Mouse (Mus musculus): ENCODE measurements around the gene Bmp2k. TPM values are rescaled to one million over a fixed set of nuclear protein-coding genes. Genes with fewer than 3 reads are reported as not detected.

Gene Bmp2k
- total RNA-seq (2015; ENCODE audit: low replicate concordance) (126 and 140 TPM in 2 replicates), total RNA-seq (2017; ENCODE audit: low replicate concordance) (96.1 and 111 TPM in 2 replicates)

DNA sequence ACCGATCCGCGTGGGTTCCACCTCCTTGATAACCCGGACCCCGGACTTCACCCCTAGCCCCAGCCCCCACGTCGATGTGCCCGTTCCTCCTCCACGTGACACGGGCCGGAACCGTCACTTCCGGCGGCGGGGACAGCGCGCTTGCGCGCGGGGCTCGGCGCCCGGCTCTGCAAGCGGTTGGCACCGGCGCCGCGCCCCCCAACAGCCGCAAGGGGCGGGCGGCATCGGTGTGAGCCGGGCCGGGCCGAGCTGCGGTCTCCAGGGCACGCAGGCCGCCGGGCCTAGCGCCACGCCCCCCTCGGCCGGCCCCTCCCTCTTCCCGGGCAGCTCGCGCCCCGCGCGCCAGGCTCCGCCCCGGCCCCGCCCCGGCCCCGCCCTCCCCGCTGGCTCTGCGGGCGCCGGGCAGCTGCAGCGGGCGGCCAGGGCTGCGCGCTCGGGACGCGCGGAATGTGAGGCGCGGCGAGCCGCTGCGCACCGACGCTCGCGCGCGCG is at the start of gene Bmp2k:
Bmp2k (plus strand) TSS at position 380 of the 492 bp plus-strand sequence.
- ATAC-seq (replicated peaks; ENCODE audit: low FRiP score, poor library complexity, severe bottlenecking): peak; percentile 85

DNA sequence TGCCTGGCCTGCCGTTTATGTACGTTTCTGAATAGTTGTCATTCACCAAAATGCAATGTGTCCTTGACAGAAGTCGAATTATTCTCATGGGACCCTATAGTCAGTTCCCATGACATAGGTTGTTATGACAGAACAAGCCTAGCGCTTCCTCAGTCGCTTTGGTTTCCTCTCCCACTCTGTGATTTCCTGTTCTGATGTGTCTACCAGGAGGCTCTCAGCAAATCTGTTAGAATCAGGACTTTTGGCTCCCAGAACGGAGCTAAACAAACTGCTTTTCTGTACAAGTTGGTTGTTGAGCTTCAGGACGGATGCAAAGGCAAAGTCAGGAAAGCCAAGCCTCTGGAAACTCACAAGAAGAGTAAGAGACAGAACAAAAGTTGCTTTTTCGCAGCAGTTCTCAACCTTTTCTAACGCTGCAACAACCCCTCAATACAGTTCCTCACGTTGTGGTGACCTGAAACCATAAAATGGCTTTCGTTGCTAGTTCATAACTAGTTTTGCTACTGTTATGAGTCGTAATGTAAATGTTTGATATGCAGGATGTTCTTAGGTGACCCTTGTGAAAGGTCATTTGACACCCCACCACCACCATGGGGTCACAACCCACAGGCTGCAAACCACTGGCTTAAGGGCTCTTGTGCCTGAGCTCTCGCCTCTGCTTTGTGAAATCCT is 48.5 kb upstream of the Bmp2k start:
- ATAC-seq (replicated peaks; ENCODE audit: low FRiP score, poor library complexity, severe bottlenecking): no peak

DNA sequence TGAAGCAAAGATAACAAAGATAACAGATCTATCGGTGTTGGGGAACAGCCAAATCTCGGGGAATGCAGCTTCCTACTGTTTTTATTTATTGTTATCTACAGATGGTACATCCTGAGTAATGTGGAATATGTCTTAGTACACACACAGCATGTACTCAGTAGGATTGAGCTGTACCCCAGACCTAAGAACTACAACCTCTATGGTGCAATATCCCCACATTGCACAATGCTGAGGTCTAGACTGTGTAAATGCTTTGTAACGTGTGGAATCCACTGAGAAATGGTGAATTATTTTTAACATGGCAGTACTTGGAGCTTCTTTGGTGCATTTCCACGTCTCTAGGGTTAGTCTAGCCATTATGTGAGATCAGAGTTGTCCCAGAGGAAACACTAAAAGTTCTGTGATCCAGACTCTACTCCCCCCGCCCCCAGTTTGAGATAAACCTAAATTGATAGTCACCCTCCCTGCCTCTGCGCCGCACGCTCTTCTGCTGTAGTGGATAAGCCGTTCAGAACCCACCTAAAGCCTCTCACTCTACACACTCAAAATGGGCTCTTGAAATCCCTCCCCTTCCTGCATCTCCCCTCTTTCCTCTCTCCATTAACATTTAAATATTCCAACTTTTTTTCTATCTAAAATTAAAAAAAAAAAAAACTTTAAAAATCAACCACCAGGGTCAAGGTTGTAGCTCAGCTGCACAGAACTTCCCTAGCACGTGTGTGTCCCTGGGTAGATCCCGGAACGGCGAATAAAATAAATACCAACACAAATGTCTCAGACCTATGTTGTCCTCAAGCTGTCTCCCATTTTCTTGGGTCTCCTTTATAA is 47.4 kb upstream of the Bmp2k start:
- ATAC-seq (replicated peaks; ENCODE audit: low FRiP score, poor library complexity, severe bottlenecking): peak; percentile 41; the same call in 1 of the 2 replicates

DNA sequence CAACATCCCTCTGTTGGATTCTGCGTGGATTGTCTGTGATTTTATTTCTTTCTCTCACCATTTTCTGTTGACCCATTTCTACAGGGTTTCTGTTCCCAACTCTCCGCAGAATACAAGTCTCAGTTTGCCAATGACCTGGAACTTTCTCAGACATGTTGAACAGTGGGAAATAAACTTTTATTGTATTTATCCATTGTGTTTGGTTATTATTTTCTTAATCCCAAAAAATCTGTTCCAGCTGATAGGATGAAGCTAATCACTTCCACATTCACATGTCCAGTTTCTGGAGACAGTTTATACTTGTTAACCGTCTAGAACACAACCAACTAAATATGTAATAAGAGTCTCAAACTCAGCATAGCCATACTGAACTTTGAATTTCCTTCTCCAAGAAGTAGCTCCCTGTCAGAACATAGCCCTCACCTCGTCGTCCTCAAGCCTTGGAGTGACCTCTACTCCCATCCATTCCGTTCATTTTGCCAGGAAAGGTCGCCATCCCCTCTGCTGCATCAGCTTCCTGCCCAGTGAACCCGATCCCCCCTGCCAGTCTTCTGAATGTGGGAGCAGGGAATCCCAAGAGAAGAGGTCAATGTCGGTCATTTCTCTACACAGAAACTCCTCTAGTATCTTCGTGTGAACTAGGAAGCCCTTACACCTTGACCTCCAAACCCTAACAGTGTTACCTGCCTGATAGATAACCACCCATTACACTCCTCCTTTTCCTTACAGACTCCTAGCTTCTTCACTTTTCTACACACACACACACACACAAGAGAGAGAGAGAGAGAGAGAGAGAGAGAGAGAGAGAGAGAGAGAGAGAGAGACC is 46.6 kb upstream of the Bmp2k start:
- peak; percentile 15 for ATAC-seq (replicated peaks; ENCODE audit: low FRiP score, poor library complexity, severe bottlenecking)

DNA sequence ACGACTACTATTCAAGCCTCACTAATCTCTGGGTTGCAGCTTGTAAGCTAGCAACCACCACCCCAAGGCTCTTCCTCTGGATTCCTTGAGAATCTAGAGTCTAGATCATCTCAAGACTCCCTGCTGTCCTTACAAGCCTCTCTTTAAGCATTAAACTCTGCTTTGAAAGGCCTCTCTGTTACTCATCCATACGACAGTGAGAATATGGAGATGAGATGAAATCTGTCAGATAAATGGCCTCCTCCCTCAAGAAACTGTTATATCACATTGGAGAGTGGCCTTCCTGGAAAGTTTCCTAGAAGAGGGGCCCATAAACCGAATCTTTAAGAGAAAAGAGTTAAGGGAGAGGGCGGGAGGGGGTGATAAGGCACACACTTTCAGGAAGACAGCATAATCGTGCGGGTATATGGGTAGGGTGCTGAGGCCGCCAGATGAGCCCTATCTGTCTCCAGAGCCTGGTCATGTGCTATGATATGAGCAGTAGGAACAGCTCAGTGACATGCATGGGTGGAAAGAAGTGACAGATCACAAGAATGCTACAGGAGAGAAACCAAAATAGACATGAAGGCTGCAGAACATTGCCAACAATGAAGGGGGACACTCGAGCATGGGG is 45.9 kb upstream of the Bmp2k start:
- ATAC-seq (replicated peaks; ENCODE audit: low FRiP score, poor library complexity, severe bottlenecking): peak; percentile 95

DNA sequence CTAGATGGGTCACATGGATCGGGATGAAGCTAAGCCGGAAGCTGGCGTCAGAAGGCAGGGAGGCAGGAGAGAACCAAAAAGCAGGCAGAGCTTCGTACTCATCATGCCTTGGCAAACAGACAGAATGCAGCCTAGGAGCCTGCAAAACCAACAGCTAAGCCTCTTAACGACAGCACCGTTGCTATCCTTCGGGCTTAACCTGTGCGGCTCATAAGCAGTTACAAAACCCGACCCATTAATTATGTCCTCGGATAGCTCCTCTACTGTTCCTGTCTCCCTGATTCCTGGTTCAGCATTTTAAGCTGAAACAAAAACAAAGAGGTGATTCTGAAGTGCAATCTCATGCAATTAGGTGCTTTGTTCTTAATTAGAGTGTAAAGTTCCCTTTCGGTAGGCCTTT is 43.4 kb upstream of the Bmp2k start:
- ATAC-seq (replicated peaks; ENCODE audit: low FRiP score, poor library complexity, severe bottlenecking): no peak

DNA sequence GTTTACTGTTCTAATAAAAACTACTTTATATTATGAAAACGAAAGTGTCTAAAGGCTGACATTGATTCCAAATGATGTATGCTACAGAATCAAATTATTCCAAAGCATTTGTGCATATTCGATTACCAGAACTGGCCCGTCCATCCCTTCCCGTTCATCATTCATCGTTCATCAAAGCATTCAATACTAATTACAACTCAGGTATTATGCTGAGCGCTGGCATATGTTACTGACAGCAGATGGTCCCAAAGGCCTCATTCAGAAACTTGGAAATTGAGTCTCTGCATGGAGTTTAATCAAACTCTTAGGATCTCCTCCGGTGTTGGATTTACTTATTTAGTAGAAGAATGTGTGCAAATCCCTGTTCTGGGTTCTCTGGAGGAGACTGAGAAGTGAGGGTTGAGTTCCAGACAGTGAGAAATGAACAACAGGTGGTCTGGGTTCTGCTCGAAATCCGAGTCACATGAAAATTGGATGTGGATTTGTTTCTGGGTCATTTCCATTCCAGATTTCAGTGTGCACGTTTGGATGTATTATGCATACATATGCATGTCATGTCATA is 42.9 kb upstream of the Bmp2k start:
- no peak for ATAC-seq (replicated peaks; ENCODE audit: low FRiP score, poor library complexity, severe bottlenecking)

DNA sequence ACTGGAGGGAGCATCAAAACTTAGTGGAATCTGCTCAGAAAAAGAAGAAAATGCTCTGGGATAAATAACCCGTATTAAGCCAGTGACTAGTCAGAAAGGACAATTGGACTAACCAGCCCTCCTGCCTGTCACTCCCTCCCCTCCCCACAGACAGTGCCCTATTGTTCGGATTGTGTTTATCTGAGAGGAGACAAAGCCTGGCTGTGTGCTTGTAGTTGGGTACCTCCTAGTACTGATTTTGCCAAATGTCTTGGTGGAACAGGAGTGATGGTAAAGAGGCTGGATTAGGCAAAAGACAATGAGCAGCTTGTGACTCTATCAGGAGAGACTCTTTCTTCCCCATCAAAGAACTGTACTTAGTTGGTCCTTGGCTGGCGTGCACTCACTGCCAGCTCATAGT is 40.6 kb upstream of the Bmp2k start:
- ATAC-seq (replicated peaks; ENCODE audit: low FRiP score, poor library complexity, severe bottlenecking): no peak

DNA sequence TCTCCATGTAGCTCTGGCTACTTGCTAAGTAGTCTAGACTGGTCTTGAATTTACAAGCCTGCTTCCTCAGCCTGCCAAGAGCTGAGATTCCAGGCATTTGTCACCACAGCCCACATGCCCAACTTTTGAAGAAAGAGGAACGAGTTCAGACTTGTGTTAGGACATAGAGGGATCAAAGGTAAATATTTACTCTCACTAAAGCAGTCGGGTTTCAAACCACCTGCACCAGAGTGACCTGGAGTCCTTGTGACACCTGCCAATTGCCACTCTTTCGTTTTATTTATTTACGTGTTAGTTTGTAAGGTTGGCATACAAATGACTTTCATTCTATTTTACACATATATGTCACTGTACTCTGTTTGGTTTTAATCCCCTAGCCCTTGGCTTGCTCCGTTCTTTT is 36.4 kb upstream of the Bmp2k start:
- ATAC-seq (replicated peaks; ENCODE audit: low FRiP score, poor library complexity, severe bottlenecking): no peak

DNA sequence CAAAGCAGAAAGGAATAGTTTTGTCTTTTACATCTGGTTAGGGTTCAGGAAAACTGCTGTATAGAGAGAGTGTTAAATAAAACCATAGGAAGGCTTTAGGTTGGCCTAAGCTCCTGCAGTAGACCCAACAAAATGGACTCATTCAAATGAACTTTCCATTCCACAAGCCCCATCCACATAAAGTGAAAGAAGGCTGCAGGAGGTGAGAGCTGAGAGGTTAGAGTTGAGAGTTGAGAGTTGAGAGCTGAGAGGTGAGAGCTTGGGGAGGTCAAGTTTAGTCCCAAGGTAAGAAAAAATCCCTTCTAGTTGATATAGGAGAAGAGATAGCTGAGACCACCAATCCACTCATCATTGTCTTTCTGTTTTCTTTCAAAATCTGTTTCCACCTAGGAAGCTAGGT is 35.6 kb upstream of the Bmp2k start:
- ATAC-seq (replicated peaks; ENCODE audit: low FRiP score, poor library complexity, severe bottlenecking): no peak

DNA sequence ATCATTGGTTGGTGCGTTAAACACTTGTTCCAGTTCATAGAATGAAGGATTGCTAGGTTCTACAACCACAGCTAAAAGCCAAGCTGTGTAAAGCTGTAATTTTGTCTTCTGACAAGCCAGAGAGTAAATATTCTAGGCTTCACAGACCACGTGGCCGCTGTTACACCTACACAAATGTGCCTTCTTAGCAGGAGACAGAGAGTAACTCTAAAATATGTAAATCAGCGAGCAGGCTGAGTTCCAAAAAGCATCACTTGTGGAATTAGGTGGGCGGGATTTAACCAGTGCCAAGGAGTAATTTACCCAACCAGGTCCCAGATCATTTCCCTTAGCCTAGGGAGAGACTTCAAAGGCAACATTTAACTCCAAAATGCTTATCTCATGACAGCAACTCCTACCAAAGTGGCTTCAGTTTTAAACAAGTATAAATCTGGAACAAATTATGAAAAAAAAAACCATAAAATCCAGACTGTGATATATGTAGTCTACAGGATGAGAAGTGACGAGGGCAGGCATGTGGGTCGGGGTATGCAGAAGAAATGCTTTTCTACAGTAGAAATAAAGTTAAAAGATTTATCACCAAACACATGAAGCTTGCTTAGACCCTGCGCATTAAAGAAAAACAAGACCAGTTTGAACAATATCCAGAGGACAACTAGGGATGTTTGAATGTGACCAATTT is 35.1 kb upstream of the Bmp2k start:
- ATAC-seq (replicated peaks; ENCODE audit: low FRiP score, poor library complexity, severe bottlenecking): no peak

DNA sequence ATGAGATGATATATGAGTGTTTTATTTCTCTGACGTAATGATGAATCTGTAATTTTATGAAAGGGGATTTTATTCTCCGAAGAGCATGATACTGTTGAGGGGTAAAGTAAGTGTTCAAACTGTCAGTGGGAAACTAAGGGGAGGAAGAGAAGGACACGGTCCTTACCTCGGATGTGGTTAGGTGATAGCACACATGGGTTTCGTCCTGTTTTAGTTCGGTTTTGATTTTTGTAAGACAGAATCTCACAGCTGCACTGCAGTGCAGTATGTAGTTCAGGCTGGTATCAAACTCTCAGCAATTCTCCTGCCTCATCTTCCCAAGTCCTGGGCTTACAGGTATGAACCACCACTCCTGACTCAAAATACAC is 34.6 kb upstream of the Bmp2k start:
- ATAC-seq (replicated peaks; ENCODE audit: low FRiP score, poor library complexity, severe bottlenecking): no peak

DNA sequence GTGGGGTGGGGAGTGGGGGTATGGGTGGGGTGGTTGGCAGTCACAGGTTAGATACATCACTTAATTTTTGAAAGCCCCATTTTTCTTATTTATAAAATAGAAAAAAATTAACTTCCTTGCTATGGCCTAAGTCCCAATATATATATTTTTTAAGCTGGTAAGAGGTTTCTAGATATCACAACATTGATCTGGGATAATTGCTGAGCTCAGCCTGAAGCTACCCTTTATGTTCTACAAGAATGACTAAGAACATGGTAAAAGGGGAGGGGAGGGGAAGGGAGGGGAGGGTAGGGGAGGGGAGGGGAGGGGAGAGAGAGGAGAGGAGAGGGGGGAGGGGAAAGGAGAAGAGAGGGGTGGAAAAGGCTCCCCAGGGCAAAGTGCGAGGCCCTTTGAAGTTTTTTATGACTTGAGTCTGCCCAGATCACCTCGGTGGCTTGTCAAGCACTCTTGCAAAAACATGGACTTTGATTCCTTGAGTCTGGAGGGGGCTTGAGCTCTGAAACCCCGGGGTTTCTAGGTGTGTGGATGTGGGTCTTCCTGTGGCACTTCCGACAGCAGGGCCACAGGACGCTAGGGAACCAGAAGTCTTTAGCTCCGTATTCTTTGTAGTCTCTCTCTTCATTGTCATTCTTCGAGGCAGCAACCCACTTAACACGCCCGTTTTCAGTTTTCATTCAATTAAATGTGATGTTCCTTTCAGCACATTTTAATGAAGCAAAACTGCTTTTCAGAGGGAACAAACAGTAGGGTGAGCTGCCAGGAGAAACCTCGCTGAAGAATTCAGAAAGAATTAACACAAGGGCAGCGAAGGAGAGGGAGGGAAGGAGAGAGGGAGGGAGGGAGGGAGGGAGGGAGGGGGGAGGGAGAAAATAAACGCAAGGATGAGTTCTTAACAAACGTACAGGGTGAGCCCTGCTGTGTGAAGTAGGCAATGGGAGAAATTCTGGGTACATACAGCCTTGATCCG is 33.1 kb upstream of the Bmp2k start:
- ATAC-seq (replicated peaks; ENCODE audit: low FRiP score, poor library complexity, severe bottlenecking): peak; percentile 40; the same call in 1 of the 2 replicates

DNA sequence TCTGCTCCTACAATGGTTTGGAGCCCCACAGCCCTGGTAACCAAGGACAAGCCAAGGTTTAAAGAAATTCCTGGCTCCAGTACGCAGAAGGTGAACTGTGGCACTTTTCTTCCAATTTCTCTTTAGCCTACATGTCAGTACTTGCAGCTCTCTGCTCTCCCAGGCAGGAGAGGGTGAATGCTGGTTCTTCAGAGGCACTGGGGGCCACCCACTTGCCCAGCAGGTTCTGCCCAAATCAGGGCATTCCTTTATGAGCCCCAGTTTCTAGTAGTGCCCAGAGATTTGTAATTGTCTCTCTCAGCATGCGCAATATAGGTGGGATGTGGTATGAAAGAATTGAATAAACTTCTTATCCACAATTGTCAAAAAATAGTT is 32.5 kb upstream of the Bmp2k start:
- ATAC-seq (replicated peaks; ENCODE audit: low FRiP score, poor library complexity, severe bottlenecking): no peak

DNA sequence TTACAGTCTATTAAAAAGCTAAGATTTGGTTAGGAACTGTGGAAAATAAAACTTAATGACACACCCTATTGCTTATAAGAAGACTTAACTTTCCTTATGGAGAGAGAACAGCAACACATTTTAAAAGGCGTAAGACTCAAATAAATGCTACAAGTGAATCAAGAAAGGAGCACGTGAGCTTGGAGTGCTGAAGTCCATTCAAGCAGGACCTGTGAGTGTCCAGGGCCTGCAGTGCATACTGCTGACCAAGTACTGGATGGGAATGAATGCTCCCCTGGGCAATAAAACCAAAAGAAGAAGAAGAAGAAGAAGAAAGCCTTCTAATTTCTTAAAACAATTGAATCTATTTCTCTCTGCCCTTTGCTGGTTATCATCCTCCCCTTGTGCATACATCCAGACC is 32.0 kb upstream of the Bmp2k start:
- ATAC-seq (replicated peaks; ENCODE audit: low FRiP score, poor library complexity, severe bottlenecking): no peak

DNA sequence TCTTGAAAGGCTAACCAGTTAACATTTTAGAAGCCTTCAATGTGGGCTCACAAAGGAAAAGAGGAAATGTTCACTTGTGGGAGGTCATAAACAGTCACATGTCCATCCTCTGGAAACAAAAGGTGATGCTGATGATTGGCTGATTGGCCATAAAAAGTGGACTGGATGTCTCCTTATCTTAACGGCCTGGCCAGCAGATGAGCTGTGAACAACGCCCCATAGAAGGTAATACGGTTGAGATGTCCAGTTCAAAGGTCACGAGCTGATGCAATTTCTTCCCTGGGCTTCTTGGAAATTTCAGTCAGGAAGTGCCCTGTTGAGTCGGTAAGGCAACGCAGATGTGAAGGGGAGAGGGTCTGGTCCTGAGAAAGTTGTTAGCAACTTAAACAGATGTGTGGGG is 28.9 kb upstream of the Bmp2k start:
- ATAC-seq (replicated peaks; ENCODE audit: low FRiP score, poor library complexity, severe bottlenecking): no peak

DNA sequence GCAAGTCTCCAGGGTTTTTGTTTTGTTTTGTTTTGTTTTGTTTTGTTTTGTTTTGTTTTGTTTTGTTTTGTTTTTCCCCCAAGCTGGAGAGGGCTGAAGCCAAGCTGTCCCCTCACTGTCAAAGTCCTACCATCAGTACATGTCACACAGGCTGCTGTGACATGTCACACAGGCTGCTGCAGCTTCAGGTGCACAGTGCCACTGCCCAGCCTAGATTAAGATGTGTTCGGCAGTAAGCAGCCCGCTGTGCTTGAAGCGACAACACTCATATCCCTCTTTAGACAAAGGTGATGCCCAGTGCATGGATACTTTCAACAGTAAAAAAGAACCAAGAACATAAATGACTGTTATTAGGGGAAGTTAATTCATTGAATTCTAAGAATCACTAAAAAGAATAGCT is 28.5 kb upstream of the Bmp2k start:
- ATAC-seq (replicated peaks; ENCODE audit: low FRiP score, poor library complexity, severe bottlenecking): no peak

Data from erythroid progenitor cell, adult 5-6 weeks (primary cell).